Mouse (Mus musculus): ENCODE data around the gene Umad1. TPM values are rescaled to one million over a fixed set of nuclear protein-coding genes. Genes with fewer than 3 reads are reported as not detected.

The Umad1 gene
- polyA plus RNA-seq, 1 experiment from 2014 or later: 18.0 TPM

GRCm38 (mm10) chr6:8446786-8447185, 187.7 kb downstream of the Umad1 start:
- H3K9ac ChIP-seq (ENCODE audit: low read length): no peak overlapping the region
- H3K27me3 ChIP-seq (ENCODE audit: control insufficient read depth, insufficient read depth, low read length): no peaks in the 10 kb centered on the region
- no peaks in the 10 kb centered on the region for H3K9me3 ChIP-seq (ENCODE audit: control insufficient read depth, low read length)
- WGBS: 26% methylated on average over 5 of the region's 5 CpGs
- ATAC-seq (ENCODE audit: insufficient number of reproducible peaks, low FRiP score, low TSS enrichment, low read depth) (no peak), DNase-seq (ENCODE audit: low spot score) (peak; percentile 49)
- H3K4me3 ChIP-seq (ENCODE audit: low read depth, low read length): no peak overlapping the region
- H3K27ac ChIP-seq (replicated peaks; ENCODE audit: low read depth, low read length): peak overlapping the region; percentile 69
- peaks cover 5% of the 10 kb centered on the region for H3K4me1 ChIP-seq (ENCODE audit: control insufficient read depth, insufficient read depth, low read length)
- H3K4me2 ChIP-seq (ENCODE audit: low read depth, severe bottlenecking): no peak overlapping the region
- H3K36me3 ChIP-seq (ENCODE audit: control insufficient read depth, insufficient read depth, low read length): no peaks in the 10 kb centered on the region

- H3K4me2 ChIP-seq (ENCODE audit: low read depth, severe bottlenecking): no peak overlapping the region
- no peaks in the 10 kb centered on the region for H3K9me3 ChIP-seq (ENCODE audit: control insufficient read depth, low read length)
- H3K4me3 ChIP-seq (ENCODE audit: low read depth, low read length): no peak overlapping the region
- no peak for DNase-seq (ENCODE audit: low spot score)
- WGBS: 86% methylated on average over 5 of the region's 5 CpGs
- no peak overlapping the region for H3K9ac ChIP-seq (ENCODE audit: low read length)
- no peaks in the 10 kb centered on the region for H3K4me1 ChIP-seq (ENCODE audit: control insufficient read depth, insufficient read depth, low read length)
- no peak overlapping the region for H3K27ac ChIP-seq (replicated peaks; ENCODE audit: low read depth, low read length)
- ATAC-seq (ENCODE audit: insufficient number of reproducible peaks, low FRiP score, low TSS enrichment, low read depth): no peak
- H3K36me3 ChIP-seq (ENCODE audit: control insufficient read depth, insufficient read depth, low read length): no peaks in the 10 kb centered on the region
- no peaks in the 10 kb centered on the region for H3K27me3 ChIP-seq (ENCODE audit: control insufficient read depth, insufficient read depth, low read length)
Observed at GRCm38 (mm10) chr6:8455599-8455998, 196.5 kb downstream of the Umad1 start.

- H3K9ac ChIP-seq (ENCODE audit: low read length): no peak overlapping the region
- H3K36me3 ChIP-seq (ENCODE audit: control insufficient read depth, insufficient read depth, low read length): no peaks in the 10 kb centered on the region
- no peak for DNase-seq (ENCODE audit: low spot score)
- ATAC-seq (ENCODE audit: insufficient number of reproducible peaks, low FRiP score, low TSS enrichment, low read depth): no peak
- no peaks in the 10 kb centered on the region for H3K4me1 ChIP-seq (ENCODE audit: control insufficient read depth, insufficient read depth, low read length)
- no peaks in the 10 kb centered on the region for H3K27me3 ChIP-seq (ENCODE audit: control insufficient read depth, insufficient read depth, low read length)
- no peak overlapping the region for H3K4me3 ChIP-seq (ENCODE audit: low read depth, low read length)
- WGBS: 93% methylated on average over 4 of the region's 4 CpGs
- no peaks in the 10 kb centered on the region for H3K9me3 ChIP-seq (ENCODE audit: control insufficient read depth, low read length)
- H3K4me2 ChIP-seq (ENCODE audit: low read depth, severe bottlenecking): no peak overlapping the region
- H3K27ac ChIP-seq (replicated peaks; ENCODE audit: low read depth, low read length): no peak overlapping the region
Observed at GRCm38 (mm10) chr6:8458596-8458995, 199.5 kb downstream of the Umad1 start.

- ATAC-seq (ENCODE audit: insufficient number of reproducible peaks, low FRiP score, low TSS enrichment, low read depth) (no peak), DNase-seq (ENCODE audit: low spot score) (no peak)
- no peak overlapping the region for H3K4me2 ChIP-seq (ENCODE audit: low read depth, severe bottlenecking)
- no peaks in the 10 kb centered on the region for H3K9me3 ChIP-seq (ENCODE audit: control insufficient read depth, low read length)
- H3K9ac ChIP-seq (ENCODE audit: low read length): no peak overlapping the region
- no peaks in the 10 kb centered on the region for H3K27me3 ChIP-seq (ENCODE audit: control insufficient read depth, insufficient read depth, low read length)
- no peaks in the 10 kb centered on the region for H3K36me3 ChIP-seq (ENCODE audit: control insufficient read depth, insufficient read depth, low read length)
- H3K4me1 ChIP-seq (ENCODE audit: control insufficient read depth, insufficient read depth, low read length): no peaks in the 10 kb centered on the region
- no peak overlapping the region for H3K27ac ChIP-seq (replicated peaks; ENCODE audit: low read depth, low read length)
- 89% methylated on average over 2 of the region's 2 CpGs for WGBS
- no peak overlapping the region for H3K4me3 ChIP-seq (ENCODE audit: low read depth, low read length)
Observed at GRCm38 (mm10) chr6:8462447-8462846, 203.4 kb downstream of the Umad1 start.

GRCm38 (mm10) chr6:8465388-8465787, 206.3 kb downstream of the Umad1 start:
- H3K27ac ChIP-seq (replicated peaks; ENCODE audit: low read depth, low read length): no peak overlapping the region
- no peak overlapping the region for H3K4me2 ChIP-seq (ENCODE audit: low read depth, severe bottlenecking)
- ATAC-seq (ENCODE audit: insufficient number of reproducible peaks, low FRiP score, low TSS enrichment, low read depth) (no peak), DNase-seq (ENCODE audit: low spot score) (no peak)
- H3K36me3 ChIP-seq (ENCODE audit: control insufficient read depth, insufficient read depth, low read length): no peaks in the 10 kb centered on the region
- WGBS: 59% methylated on average over 1 of the region's 1 CpGs
- no peaks in the 10 kb centered on the region for H3K27me3 ChIP-seq (ENCODE audit: control insufficient read depth, insufficient read depth, low read length)
- no peaks in the 10 kb centered on the region for H3K4me1 ChIP-seq (ENCODE audit: control insufficient read depth, insufficient read depth, low read length)
- no peak overlapping the region for H3K4me3 ChIP-seq (ENCODE audit: low read depth, low read length)
- no peaks in the 10 kb centered on the region for H3K9me3 ChIP-seq (ENCODE audit: control insufficient read depth, low read length)
- no peak overlapping the region for H3K9ac ChIP-seq (ENCODE audit: low read length)

DNA sequence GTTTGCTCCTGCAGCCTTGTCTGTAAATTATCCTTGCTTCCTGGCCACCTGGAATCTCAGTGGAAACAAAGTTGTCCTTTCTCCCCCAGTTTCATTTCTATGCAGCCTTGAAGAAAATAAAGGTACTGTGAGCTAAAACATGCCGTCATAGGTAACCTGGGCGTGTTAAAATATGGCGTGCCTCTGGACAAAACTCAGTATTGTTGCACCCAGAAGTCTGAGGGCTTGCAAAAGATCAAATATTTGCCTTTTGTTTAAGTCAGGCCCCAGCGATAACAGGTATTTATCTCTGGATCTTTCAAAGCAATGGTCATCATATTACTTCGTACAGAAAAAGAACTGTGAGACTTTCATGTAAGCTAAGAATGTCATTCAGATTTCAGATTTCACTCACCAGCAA, 206.9 kb downstream of the Umad1 start:
- no peak for ATAC-seq (ENCODE audit: insufficient number of reproducible peaks, low FRiP score, low TSS enrichment, low read depth)
- H3K4me3 ChIP-seq (ENCODE audit: low read depth, low read length): no peak overlapping the region
- no peaks in the 10 kb centered on the region for H3K36me3 ChIP-seq (ENCODE audit: control insufficient read depth, insufficient read depth, low read length)
- H3K9ac ChIP-seq (ENCODE audit: low read length): no peak overlapping the region
- H3K4me2 ChIP-seq (ENCODE audit: low read depth, severe bottlenecking): no peak overlapping the region
- H3K4me1 ChIP-seq (ENCODE audit: control insufficient read depth, insufficient read depth, low read length): no peaks in the 10 kb centered on the region
- no peaks in the 10 kb centered on the region for H3K27me3 ChIP-seq (ENCODE audit: control insufficient read depth, insufficient read depth, low read length)
- no peaks in the 10 kb centered on the region for H3K9me3 ChIP-seq (ENCODE audit: control insufficient read depth, low read length)
- 88% methylated on average over 5 of the region's 5 CpGs for WGBS
- no peak overlapping the region for H3K27ac ChIP-seq (replicated peaks; ENCODE audit: low read depth, low read length)
- no peak for DNase-seq (ENCODE audit: low spot score)

- no peaks in the 10 kb centered on the region for H3K9me3 ChIP-seq (ENCODE audit: control insufficient read depth, low read length)
- H3K4me1 ChIP-seq (ENCODE audit: control insufficient read depth, insufficient read depth, low read length): no peaks in the 10 kb centered on the region
- H3K4me3 ChIP-seq (ENCODE audit: low read depth, low read length): no peak overlapping the region
- no peak for DNase-seq (ENCODE audit: low spot score)
- no peak overlapping the region for H3K27ac ChIP-seq (replicated peaks; ENCODE audit: low read depth, low read length)
- H3K4me2 ChIP-seq (ENCODE audit: low read depth, severe bottlenecking): no peak overlapping the region
- H3K36me3 ChIP-seq (ENCODE audit: control insufficient read depth, insufficient read depth, low read length): no peaks in the 10 kb centered on the region
- H3K9ac ChIP-seq (ENCODE audit: low read length): no peak overlapping the region
- no peaks in the 10 kb centered on the region for H3K27me3 ChIP-seq (ENCODE audit: control insufficient read depth, insufficient read depth, low read length)
- no peak for ATAC-seq (ENCODE audit: insufficient number of reproducible peaks, low FRiP score, low TSS enrichment, low read depth)
- 79% methylated on average over 10 of the region's 10 CpGs for WGBS
Observed at GRCm38 (mm10) chr6:8467667-8468337, 208.7 kb downstream of the Umad1 start.

- Histone ChIP-seq H3K27ac (replicated peaks; ENCODE audit: low read depth, low read length) (no peak overlapping the region), H3K9me3 (ENCODE audit: control insufficient read depth, low read length) (no peaks in the 10 kb centered on the region), H3K27me3 (ENCODE audit: control insufficient read depth, insufficient read depth, low read length) (no peaks in the 10 kb centered on the region), H3K4me1 (ENCODE audit: control insufficient read depth, insufficient read depth, low read length) (no peaks in the 10 kb centered on the region), H3K36me3 (ENCODE audit: control insufficient read depth, insufficient read depth, low read length) (no peaks in the 10 kb centered on the region), H3K4me2 (ENCODE audit: low read depth, severe bottlenecking) (no peak overlapping the region), H3K4me3 (ENCODE audit: low read depth, low read length) (no peak overlapping the region), H3K9ac (ENCODE audit: low read length) (no peak overlapping the region)
- ATAC-seq (ENCODE audit: insufficient number of reproducible peaks, low FRiP score, low TSS enrichment, low read depth): no peak
- WGBS: 93% methylated on average over 3 of the region's 3 CpGs
- no peak for DNase-seq (ENCODE audit: low spot score)
Observed at GRCm38 (mm10) chr6:8469918-8470317, 210.8 kb downstream of the Umad1 start.

DNA sequence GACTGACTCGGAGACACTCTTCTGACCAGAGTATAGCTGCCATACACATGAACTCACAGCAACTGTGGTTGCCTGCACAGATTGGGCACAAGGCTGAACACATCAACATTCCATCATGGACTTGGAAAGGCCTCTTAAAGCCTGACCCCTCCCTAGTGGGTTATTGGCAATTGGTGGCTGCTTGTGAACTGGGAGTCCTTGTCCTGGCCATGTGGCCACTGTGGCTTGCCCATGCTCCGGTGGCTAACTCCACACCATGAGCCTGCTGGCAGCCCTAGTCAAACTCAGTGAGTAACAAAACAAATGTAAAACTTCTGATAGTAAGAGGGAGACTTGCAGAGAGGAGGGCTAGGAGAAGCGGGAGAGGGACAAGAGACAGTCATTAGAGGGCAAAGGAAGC, 213.0 kb downstream of the Umad1 start:
- ATAC-seq (ENCODE audit: insufficient number of reproducible peaks, low FRiP score, low TSS enrichment, low read depth): no peak
- H3K4me2 ChIP-seq (ENCODE audit: low read depth, severe bottlenecking): no peak overlapping the region
- no peaks in the 10 kb centered on the region for H3K27me3 ChIP-seq (ENCODE audit: control insufficient read depth, insufficient read depth, low read length)
- H3K36me3 ChIP-seq (ENCODE audit: control insufficient read depth, insufficient read depth, low read length): no peaks in the 10 kb centered on the region
- no peak overlapping the region for H3K4me3 ChIP-seq (ENCODE audit: low read depth, low read length)
- WGBS: 87% methylated on average over 3 of the region's 3 CpGs
- H3K4me1 ChIP-seq (ENCODE audit: control insufficient read depth, insufficient read depth, low read length): no peaks in the 10 kb centered on the region
- no peak overlapping the region for H3K27ac ChIP-seq (replicated peaks; ENCODE audit: low read depth, low read length)
- no peak overlapping the region for H3K9ac ChIP-seq (ENCODE audit: low read length)
- H3K9me3 ChIP-seq (ENCODE audit: control insufficient read depth, low read length): no peaks in the 10 kb centered on the region
- DNase-seq (ENCODE audit: low spot score): no peak

Data from limb, embryonic 11.5 days (tissue).